Mouse (Mus musculus) spleen, postnatal 10 days (tissue): ENCODE measurements at regions not wholly inside any gene's neighbourhood (a gene's known extent, or its start where the extent isn't known, plus 50 kb on each side); places are given as distances from the start of the nearest gene placed in this dataset.

ENCODE experiments used
- DNase-seq, 2 experiments: peaks; one replicate each; pipeline ENCODE4 v3.0.0; 2021 to 2022; ENCODE audit warnings: low spot score in 2 of 2

DNA sequence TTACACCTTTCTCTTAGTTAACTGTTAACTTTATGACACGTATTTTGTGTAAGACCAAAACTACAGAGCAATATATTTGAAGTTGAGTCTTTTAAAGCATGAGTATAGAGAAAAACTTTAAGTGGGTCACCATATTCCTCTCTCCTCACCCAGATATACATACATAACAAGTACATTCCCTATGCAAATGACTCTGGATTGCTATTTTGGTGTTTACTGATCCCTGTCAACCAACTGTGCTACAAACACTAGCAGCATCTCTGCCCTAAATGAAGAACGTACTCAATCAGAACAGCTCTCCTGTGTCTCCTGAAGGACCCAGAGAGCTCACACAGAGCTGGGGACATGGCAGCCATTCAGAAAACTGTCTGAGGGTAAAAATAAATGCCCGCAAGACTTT, 363.4 kb upstream of the Rack1 start:
- no peak for DNase-seq

DNA sequence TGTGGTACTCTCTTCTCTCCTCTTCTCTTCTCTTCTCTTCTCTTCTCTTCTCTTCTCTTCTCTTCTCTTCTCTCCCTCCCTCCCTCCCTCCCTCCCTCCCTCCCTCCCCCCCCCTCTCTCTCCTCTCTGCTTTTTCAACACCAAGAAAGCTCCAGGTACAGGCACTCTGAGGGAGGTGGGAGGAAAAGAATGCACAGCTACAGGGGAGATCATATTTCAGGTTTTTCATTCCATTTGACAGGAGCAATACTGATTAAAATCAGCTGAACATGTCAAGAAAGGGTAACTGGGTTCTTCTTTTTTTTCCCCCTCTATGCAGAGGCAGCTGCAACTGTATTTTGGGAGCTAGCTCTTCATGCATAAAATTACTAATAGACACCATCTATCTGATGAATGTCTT, 368.8 kb upstream of the Rack1 start:
- no peak for DNase-seq

DNA sequence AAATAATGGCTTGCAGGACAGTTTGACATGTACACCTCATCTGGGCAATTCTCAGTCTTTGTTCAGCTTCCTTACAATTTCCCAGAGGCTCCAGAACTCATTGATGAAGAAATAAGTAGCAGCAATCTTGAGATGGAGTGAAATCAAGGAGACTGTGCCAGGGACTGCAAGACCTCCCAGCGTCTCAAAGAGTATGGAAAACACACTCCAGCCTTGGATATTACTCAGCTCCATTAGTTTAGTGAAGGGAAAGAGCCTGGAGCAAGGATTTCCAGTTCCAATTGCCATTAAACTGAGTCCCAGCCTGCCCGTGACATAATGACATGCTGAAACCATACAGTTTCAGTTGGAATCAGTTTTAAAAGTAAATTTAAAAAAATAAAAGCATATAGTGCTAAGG, 372.7 kb upstream of the Rack1 start:
- no peak for DNase-seq

DNA sequence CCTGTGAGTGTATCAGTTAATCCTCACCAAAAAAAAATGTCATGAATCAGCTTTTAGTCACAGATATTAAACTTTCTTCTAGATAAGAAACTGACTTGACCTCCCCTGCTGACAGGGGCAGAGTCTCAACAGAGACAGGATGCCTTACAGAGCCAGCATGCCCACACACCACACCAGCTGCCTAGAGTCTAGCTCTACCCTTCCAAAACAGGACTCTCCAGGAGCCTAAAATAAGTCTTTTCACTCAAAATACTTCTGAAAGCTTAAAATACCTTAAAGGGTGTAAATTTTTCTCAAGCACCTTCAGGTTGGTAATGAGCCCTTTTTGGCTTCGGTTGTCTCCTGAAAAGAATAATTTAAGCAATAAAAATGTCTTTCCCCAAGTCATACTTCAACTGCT, 373.7 kb upstream of the Rack1 start:
- DNase-seq = no peak

DNA sequence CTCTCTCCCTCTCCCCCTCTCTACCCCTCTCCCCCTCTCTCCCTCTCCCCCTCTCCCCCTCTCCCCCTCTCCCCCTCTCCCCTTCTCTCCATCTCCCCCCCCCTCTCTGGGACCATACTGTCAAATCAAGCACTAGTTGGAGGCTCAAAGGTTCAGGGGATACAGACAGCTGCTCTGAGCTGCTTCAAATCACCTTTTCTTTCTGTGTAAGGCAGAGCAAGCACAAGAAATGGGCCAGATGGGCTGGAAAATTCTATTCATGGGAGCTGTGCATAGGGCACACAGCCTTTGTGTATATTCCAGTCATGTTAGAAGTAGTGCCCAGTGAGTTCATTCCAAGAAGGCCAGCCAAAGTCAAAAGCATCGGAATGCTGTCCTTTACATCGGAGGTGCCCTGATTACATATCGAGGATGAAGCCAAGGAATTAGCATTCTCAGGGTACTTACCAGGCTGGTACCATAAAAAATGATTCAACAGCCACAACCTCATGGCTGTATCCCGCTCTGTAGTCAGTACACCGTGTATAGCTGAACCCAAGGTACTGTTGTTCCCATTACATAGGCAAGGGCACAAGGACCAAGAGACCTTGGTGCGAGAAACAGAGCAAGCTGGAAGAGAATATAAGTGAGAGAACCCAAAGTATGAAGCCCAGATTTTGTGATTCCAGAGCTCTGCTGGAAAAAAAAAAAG, 381.9 kb upstream of the Rack1 start:
- no peak for DNase-seq

DNA sequence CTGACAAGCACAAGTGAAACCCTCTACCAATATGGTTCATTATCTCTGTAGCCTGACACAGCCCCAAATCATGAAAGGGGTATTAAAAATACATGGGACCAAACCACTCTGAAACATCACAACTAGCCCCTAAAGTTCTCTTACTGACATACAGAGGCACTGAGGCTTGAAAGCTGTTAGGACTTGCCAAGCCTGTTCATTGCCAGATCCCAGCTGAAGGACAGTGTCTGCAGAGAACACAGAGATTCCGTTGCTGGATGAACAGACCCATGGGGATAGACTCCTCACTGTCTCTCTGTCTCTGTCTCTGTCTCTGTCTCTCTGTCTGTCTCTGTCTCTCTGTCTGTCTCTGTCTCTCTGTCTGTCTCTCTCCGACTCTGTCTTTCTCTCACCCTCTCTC, 382.5 kb upstream of the Rack1 start:
- no peak for DNase-seq

DNA sequence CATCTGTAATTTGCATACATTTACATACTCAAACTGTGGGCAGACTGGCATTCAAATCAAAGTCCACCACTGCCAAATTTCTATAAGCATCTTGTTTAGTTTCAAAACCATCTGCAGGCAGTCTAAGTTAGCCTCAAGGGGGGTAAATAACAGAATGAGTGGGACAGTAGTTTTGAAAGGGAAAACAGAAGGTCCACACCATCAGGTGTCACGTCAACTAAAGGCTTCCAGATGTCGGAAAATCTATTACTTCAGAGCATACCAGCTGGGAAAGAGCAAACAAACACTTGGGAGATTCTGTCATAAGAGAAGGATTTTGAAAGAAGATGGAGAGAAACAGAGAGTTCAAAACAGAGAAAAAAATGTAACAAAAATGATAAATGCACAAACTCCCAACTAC, 402.1 kb upstream of the Rack1 start:
- DNase-seq = no peak

DNA sequence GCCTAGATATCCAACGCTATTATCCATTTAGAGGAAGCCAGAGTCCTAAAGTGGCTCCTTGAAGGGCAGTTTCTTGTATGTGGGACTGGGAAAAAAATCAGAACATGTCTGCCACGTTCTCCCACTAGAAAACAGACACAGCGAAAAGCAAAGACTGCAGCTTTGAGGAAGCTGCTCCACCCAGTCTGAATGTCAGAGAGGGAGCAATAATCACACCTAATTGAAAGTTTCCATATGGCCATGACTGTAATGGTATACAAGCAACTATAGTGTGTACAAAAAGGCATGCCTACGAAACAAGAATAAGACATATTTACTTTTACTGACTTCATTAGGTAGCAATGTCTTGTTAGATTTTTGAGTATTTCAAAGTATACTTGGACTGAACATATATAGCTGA, 392.7 kb upstream of the Sgcd start:
- no peak for DNase-seq

DNA sequence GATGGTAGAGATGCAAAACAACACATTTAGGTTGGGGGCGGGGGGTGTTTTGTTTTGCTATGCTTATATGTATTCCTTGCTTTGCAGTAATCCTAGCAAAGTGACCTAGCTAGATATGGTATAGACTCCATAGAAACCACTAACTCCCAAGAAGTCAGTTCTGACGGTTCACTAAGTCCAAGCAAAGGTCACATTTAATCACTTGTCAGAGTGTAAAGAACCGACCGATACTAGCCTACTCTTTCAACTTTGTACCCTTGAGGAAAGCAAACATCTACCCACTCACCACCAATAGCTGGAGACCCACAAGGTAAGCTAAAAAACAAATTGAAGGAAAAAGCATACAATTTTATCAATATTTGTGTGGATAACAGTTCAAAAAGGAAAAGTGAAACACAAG, 389.3 kb upstream of the Sgcd start:
- DNase-seq = no peak

DNA sequence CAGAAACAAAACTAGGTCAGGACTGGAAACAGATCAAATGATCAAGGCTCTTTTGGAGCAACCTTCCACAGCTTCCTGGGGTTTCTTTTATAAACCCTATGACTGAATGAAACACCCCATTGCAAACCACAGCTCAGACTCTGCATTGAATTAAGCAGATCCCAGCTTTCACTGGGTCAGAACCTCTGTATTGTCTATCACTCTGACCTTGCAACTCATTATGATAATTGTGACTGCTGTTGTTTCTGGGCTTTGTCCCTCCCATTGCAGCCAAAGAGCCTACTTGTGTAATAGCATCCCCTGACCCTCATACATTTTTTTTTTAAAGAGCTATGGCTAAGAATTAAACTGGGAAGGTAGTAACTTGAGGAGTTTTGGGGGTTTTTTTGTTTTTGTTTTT, 388.5 kb upstream of the Sgcd start:
- no peak for DNase-seq

DNA sequence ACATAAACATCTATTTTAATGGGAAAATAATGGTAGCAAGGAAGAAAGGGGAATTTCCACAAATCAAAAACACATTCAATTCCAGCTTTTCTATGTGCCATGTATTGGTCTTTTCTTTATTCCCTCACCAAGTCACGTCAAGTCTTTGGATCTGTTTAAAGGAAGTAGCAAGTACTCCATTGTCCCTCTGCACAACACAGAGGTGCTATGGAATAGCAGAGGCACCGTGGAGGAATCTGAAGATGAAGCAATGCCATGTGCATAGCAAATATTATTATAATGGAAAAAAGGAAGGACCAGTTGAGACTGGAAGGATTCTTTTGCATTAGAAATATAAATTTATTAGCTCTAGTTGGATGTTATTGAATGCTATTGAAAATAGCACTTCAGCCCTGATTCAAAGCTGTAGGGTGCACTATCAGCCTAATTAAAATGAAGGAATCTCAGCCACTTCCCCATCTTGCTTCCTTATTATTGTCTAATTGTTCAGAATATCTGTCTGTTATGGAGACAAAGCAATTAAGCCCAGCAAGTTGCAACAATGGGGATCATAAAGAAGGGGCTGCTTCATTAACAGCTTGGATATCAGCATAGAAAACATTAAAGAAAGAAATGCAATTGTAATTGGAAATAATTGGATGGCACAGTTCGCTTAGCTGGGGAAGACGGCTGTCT, 362.7 kb upstream of the Sgcd start:
- no peak for DNase-seq

DNA sequence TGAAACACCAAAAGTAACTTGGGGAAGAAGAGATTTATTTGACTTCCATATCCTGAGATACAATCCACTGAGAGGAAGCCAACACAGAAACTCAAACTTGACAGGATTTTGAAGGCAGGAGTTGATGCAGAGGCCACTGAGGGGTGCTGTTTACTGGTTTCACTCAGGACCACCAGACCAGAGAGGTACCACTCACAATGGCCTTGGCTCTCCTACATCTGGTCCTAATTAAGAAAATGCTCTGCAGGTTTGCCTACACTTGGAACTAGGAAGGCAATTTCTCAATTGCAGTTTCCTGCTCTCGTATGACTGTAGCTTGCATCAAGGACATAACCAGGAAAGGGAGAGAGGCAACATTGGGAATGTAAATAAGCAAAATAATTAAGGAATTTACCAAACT, 325.7 kb upstream of the Sgcd start:
- DNase-seq = no peak

DNA sequence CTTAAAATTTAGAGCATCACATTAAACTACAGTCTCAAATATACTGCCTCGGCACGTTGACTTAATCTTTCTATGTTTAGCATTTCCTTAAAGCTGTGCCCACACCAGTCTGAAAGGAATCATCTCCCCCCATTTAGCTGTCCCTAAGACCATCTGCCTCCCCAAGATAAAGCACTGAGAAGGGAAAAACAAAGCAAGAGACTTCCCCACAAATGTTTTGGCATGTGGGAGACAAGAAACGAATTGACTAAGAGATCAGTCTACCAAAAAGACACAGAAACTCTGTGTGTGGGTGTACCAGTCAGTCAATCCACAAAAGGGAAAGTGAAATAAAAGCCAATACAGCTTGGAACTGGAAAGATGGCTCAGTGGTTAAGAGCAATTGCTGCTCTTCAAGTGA, 306.6 kb upstream of the Sgcd start:
- no peak for DNase-seq

DNA sequence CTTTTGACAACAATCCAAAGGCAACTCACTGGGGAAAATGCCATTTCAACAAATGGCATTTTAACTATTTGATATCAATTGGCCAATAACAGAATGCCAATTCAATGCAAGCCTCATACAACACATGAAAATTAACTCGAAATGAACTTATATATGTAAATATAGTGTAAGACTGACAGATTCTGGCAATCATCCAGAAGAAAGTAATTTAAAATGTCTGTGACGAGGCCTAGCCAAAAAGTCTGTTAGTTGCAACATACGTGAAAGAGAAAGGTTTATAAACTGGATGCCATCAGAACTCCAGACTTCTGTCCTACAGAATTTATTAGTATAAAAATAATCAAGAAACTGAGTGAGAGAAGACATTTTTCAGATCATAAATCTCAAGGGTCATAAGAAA, 273.7 kb upstream of the Sgcd start:
- DNase-seq = no peak

DNA sequence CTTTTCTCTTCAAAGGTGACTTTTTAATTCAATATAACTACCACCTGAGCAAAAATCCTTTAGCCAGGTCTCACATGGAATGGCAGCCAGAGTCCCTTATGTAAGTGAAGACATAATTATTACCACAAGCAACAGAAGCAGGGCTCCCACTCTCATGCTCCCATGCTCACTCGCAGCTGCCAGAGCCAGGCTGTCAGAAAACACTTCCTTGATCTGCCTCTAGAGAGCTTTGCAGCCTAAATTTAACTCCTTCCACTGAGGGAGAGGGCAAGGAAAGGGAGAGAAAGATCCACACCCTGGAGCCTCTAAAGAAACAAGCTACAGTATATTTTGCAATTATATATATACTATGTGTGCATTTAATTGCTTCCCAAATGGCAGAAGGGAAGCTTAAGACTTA, 272.3 kb upstream of the Sgcd start:
- no peak for DNase-seq

DNA sequence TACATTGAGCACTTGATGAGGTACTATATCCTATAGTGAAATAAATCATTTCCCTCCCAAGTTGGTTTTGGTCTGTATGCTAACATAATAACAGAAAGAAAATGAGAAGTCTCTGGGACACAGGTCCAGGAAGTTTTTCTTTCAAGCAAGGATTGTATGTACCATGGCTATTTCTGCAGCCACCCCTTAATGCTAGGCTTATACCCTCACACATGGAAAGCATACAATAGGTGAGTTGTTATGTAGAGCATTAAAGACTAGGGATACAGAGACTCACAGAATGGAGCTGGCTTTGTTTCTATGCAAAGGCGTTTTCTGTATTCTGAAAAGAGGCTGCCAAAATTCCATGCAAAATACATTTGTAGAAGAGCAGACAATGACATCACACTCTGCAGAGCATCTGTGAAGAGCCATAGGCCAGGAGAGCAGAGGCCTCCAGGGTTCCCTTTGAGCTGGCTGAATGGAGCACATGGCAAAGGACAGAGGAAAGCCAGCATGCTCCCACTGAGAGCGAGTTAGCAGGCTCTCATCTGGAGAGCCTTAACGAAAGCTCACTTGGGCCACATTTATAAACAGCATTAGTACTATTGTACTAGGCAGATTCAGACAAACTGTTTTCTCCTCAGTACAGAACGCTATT, 262.0 kb upstream of the Sgcd start:
- no peak for DNase-seq

DNA sequence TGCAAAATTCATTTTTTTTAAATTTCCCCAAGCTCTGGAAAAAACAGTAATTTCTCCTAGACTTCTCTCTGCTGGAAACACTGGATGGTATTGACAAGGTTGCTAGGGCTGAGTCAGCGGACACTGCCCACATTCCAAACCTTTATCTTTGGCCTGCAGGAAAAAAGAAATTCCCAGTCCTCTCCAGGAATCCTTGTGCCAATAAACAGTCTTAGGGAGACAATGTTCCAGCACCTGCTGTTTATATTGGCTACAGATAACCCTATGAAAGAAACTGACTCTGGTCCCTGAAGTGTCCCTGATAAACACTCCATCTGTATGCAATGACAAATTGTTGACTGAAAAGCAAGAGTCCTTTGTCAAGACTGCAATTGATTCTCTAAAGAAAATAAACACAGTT, 260.5 kb upstream of the Sgcd start:
- DNase-seq = no peak

DNA sequence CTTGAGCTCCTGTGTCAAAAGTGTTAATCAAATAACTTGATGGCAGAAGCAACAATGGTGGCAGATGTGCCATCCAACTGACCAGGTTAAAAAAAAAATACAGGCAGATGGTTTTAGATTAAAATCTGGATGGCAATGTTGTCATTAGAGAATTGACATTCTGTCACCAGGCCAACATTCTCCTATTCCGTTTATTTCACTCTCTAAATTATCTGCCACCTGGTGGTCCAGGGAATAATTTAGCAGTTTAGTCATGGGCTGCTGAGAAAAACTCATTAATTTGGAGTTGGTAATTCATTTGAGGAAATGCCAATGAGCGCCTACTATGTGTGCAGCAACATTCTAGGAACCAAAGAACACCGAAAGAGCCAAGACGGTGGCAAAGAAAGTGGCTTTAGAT, 232.4 kb upstream of the Sgcd start:
- DNase-seq = no peak

DNA sequence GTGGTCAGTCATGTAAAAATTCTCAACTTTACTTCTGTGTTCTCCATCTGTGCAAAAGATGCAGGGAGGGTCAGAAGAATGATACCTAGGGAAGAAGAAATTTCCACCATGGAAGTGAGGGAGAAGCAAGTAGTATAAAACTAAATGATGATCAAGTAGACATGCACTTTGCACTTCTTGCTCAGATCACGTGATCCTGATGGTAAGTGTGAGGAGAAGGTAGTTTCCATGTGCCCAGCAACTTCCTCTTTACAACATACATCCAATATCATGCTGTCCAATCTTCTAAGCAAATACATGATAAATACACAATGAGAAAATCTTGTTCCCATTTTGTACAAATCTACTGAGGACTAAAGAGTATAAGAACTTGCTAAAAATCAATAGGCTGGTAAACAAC, 230.4 kb upstream of the Sgcd start:
- DNase-seq = no peak

DNA sequence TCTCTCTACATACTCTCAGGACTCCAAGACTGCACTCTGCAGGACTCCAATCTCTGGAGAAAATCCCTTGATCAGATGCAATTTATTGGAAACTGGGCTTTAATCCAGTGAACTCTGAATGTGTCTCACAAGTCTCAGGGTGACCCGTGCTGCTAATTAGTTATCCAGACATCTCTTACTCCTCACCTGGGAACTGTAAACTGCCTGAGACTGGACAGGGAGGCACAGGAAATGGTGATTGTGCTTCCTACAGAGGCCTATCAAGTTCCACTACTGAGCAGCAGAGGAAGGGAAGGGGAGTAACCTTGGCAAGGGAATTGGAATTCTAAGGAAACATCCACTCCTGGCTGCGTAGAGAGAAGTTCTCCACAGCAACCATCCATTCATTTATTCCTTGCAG, 228.0 kb upstream of the Sgcd start:
- no peak for DNase-seq

DNA sequence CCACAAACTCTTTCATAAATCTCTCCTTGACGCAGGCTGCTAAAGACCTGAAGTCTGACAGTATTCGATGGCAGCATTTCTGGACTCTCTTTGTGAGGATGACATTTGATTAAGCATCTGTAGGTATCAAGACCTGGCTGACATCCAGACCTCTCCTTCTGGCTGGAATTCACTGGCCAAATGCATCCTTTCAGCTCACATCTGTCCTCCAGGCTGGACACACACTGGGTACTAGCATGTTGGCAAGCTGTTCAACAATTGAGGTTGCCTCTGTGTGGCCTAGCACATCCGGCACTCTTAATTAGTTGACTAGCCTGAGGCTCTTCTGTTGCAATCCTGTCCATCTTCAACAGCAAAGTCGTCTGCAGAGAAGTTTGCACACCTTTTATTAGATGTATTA, 197.8 kb upstream of the Sgcd start:
- DNase-seq = no peak

DNA sequence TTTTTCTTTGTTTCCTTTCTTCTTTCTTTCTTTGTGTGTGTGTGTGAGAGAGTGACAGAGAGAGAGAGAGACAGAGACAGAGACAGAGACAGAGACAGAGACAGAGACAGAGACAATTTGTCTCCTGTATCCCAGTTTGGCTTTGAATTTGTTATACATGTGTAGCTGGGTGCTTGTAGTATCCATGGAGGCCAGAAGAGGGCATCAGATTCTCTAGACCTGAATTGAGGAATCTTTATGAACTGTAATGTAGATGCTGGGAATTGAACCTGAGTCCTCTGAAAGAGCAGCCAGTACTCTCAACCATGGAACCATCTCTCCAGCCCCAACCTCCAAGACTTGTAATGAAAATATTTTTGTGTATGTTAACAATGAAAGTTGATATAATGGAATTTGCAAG, 190.2 kb upstream of the Sgcd start:
- no peak for DNase-seq

DNA sequence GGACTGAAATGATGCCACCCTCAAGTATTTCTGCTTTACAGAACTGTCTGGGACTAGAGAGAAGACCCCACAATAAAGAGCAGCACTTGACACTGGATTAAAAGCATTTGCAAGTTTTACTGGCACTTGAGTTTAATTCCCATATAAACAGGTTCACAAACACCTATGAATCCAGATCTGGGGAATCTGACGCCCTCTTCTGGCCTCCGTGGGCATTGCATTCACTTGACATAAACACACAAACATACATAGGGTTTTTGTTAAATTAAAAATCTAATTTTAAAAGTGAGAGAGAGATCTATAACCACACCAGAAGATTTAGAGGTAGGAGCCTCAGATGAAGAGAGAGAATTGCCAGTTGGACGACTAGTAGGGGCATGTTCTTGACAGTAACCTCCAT, 189.4 kb upstream of the Sgcd start:
- no peak for DNase-seq

DNA sequence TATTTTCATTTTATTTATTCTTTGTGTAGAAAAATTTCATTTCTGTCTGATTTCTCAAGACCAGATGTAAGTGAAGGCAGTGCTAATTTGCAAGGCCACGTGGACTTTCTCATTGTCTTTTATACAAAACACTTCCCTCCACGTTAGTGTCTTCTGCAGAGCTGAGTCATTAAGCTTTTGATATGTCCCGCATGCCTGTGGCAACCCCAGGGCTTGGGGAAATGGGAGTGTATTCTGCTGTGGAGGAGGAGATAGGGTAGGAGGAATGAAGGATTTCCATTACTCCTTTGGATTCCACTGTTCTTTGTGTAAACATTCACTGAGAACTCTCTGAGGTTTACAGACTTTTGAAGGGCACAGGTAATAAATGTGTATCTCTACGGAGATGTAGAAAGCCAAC, 187.7 kb upstream of the Sgcd start:
- DNase-seq = no peak
